Mouse (Mus musculus) heart, embryonic 14.5 days (tissue): ENCODE measurements around the gene Cdc14a. TPM values are rescaled to one million over a fixed set of nuclear protein-coding genes. Genes with fewer than 3 reads are reported as not detected.

Experiments used
- ATAC-seq: fragments of 200-750 bp; cut with Nextera tagmentation; 2 replicates; pipeline ENCODE4 v1.8.0; 2017; ENCODE audit warnings: low read depth, moderate TSS enrichment; ENCODE audit not compliant: insufficient number of reproducible peaks, insufficient read depth, low FRiP score
- H3K27ac ChIP-seq, 2 experiments: fragments of 200-500 bp in 1 of 2; fragments of 300-500 bp in 1 of 2; sonication (generic) in 1 of 2; replicated peaks in 1 of 2; 2 replicates each; pipeline ENCODE4 v1.5.1; 2012 to 2014; ENCODE audit warnings: low read depth in 2 of 2, low read length in 2 of 2, control low read depth in 1 of 2, mild to moderate bottlenecking in 1 of 2, mixed read lengths in 1 of 2; ENCODE audit not compliant: control insufficient read depth in 1 of 2, insufficient read depth in 1 of 2
- H3K27me3 ChIP-seq: fragments of 300-500 bp; sonication (generic); 2 replicates; pipeline ENCODE4 v1.6.1; 2014; ENCODE audit warnings: mild to moderate bottlenecking, low read length, control low read depth; ENCODE audit not compliant: control insufficient read depth, insufficient read depth
- H3K36me3 ChIP-seq: fragments of 300-500 bp; sonication (generic); 2 replicates; pipeline ENCODE4 v1.6.1; 2014; ENCODE audit warnings: mild to moderate bottlenecking, control low read depth, low read length, mixed read lengths; ENCODE audit not compliant: control insufficient read depth, insufficient read depth
- H3K4me1 ChIP-seq, 2 experiments: fragments of 200-500 bp in 1 of 2; fragments of 300-500 bp in 1 of 2; sonication (generic) in 1 of 2; 2 replicates each; pipeline ENCODE4 v1.6.1; 2012 to 2014; ENCODE audit warnings: low read length in 2 of 2, control low read depth in 1 of 2, mixed read lengths in 1 of 2; ENCODE audit not compliant: control insufficient read depth in 2 of 2, insufficient read depth in 2 of 2
- H3K4me2 ChIP-seq: fragments of 300-500 bp; sonication (generic); 2 replicates; pipeline ENCODE4 v1.6.1; 2014; ENCODE audit warnings: mild to moderate bottlenecking, low read length
- H3K4me3 ChIP-seq, 2 experiments: fragments of 200-500 bp in 1 of 2; fragments of 300-500 bp in 1 of 2; sonication (generic) in 1 of 2; 2 replicates each; pipeline ENCODE4 v1.5.1; 2012 to 2014; ENCODE audit warnings: low read length in 2 of 2, mild to moderate bottlenecking in 2 of 2, control low read depth in 1 of 2, low read depth in 1 of 2, moderate library complexity in 1 of 2; ENCODE audit not compliant: control insufficient read depth in 1 of 2, insufficient read depth in 1 of 2
- H3K9ac ChIP-seq: fragments of 300-500 bp; sonication (generic); 2 replicates; pipeline ENCODE4 v1.6.1; 2014; ENCODE audit warnings: mild to moderate bottlenecking, low read length
- H3K9me3 ChIP-seq: fragments of 300-500 bp; sonication (generic); 2 replicates; pipeline ENCODE4 v1.6.1; 2016; ENCODE audit warnings: low read length, control low read depth; ENCODE audit not compliant: control insufficient read depth
- WGBS: fragments of 180-500 bp; shearing (Covaris S2); extraction: QIAGEN DNeasy Blood & Tissue Kit; methylation state at CpG from one replicate; pipeline ENCODE4 v1.1.7; 2014; 5-methylcytosine and 5-hydroxymethylcytosine counted together
- polyA plus RNA-seq: library from polyadenylated mRNA; unstranded; fragments of >200 nt; fragmentation: Nextera tagmentation; extraction: Ambion mirVana; gene quantifications from 2 replicates; pipeline ENCODE4 v1.2.1, GENCODE M21; 2014

The Cdc14a gene
- polyA plus RNA-seq, 1 experiment from 2014 or later, result 4.9 TPM

GRCm38 (mm10) chr3:116329023-116329762 is 94.6 kb downstream of the Cdc14a start:
- no peaks in the 10 kb centered on the region for H3K27me3 ChIP-seq
- peaks cover 0 to 2% of the 10 kb centered on the region in 2 experiments; a peak in 2 of 4 replicates for H3K4me1 ChIP-seq
- 82% methylated on average over 18 of the region's 18 CpGs for WGBS
- no peak overlapping the region for H3K4me2 ChIP-seq
- H3K9me3 ChIP-seq, result no peaks in the 10 kb centered on the region
- ATAC-seq, result no peak
- H3K36me3 ChIP-seq, result peaks cover 9% of the 10 kb centered on the region
- no peak overlapping the region for H3K9ac ChIP-seq
- no peak overlapping the region for H3K4me3 ChIP-seq
- H3K27ac ChIP-seq, result no peak overlapping the region

DNA sequence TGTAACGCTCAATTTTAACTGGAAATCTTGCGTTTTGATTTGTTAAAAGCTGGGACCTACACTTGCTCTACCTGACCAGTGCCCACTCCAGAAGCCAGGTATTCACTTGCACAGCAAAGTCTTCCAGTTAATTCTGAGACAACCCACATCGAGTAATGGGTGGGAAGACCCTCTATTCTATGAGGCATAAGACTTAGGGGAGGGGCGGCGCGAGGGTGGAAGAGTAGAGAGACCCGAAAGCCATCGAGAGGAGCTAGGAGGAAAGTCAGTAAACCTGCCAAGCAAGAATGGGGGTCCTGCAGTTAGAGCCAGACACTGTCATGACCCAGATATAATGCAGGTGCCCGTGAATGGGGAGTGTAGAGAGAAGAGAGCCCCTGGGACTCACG is 96.2 kb downstream of the Cdc14a start:
- ATAC-seq, result no peak
- Histone ChIP-seq H3K9ac (no peak overlapping the region), H3K36me3 (peaks cover 9% of the 10 kb centered on the region)

GRCm38 (mm10) chr3:116327001-116327615 is 96.7 kb downstream of the Cdc14a start:
- Histone ChIP-seq H3K4me2 (peak overlapping the region; percentile 66), H3K9ac (0 out of 2 replicates have a peak overlapping the region, but pooled peaks have one; percentile 5), H3K9me3 (no peaks in the 10 kb centered on the region), H3K27ac (no peak overlapping the region), H3K4me1 (peaks cover 0 to 2% of the 10 kb centered on the region in 2 experiments; a peak in 2 of 4 replicates), H3K27me3 (no peaks in the 10 kb centered on the region), H3K4me3 (peak overlapping the region; percentile 23 to 24; a peak in 3 of 4 replicates), H3K36me3 (peaks cover 9% of the 10 kb centered on the region)
- no peak for ATAC-seq
- 9% methylated on average over 23 of the region's 23 CpGs for WGBS

More for the DNA sequence above, 96.2 kb downstream of the Cdc14a start:
- 42% methylated on average over 10 of the region's 10 CpGs for WGBS
- no peak overlapping the region for H3K27ac ChIP-seq
- H3K9me3 ChIP-seq, result no peaks in the 10 kb centered on the region
- peak overlapping the region; percentile 66 for H3K4me2 ChIP-seq
- H3K27me3 ChIP-seq, result no peaks in the 10 kb centered on the region
- no peak overlapping the region for H3K4me3 ChIP-seq
- H3K4me1 ChIP-seq, result peaks cover 0 to 2% of the 10 kb centered on the region in 2 experiments; a peak in 2 of 4 replicates

DNA sequence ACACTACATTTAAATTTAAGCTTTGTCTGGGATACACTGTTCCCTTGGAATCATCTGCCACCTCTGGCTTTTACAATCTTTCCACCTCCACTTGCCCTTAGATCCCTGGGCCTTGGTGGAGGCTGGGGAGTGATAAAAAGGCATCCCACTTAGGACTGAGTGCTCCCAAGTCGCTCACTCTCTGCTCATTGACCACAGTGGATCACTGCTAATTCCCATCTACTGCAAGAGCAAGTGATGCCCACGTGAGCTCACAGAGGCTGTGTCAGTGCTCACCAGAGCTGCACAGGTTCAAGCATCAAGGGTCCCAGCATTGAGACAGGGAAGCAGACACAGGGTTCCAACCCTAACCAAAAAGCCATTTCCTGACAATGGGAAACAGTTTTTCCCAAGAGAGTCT is 98.3 kb downstream of the Cdc14a start:
- Histone ChIP-seq H3K4me1 (peaks cover 0 to 2% of the 10 kb centered on the region in 2 experiments; a peak in 2 of 4 replicates), H3K27me3 (no peaks in the 10 kb centered on the region), H3K36me3 (peaks cover 9% of the 10 kb centered on the region), H3K4me2 (no peak overlapping the region), H3K4me3 (no peak overlapping the region), H3K9ac (no peak overlapping the region), H3K9me3 (no peaks in the 10 kb centered on the region), H3K27ac (no peak overlapping the region)
- WGBS, result 84% methylated on average over 2 of the region's 2 CpGs
- ATAC-seq, result no peak

DNA sequence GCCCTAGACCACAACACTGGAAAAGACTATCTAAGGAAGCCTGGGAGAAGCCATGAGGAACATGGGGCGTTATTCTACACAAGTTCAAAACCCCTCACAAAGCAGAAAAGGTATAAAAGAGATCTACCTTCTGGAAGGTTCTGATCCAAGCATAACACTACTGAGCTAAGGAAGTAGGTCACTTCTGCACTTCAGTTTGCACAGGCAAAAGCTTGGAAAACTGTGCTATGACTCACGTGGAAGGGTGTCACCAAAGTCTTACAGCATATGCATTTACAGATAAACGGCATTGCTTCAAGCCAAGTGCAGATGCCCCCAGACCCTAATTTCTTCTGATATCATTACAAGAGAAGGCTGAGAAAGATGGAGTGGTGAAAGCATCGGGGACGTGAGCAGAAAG is 104.1 kb downstream of the Cdc14a start:
- Histone ChIP-seq H3K9me3 (no peaks in the 10 kb centered on the region), H3K4me2 (no peak overlapping the region), H3K4me3 (no peak overlapping the region), H3K27me3 (no peaks in the 10 kb centered on the region), H3K27ac (no peak overlapping the region), H3K36me3 (no peaks in the 10 kb centered on the region), H3K9ac (no peak overlapping the region), H3K4me1 (no peaks in the 10 kb centered on the region)
- WGBS, result 89% methylated on average over 5 of the region's 5 CpGs
- no peak for ATAC-seq

GRCm38 (mm10) chr3:116311838-116312237 is 112.0 kb downstream of the Cdc14a start:
- H3K4me2 ChIP-seq, result no peak overlapping the region
- H3K9ac ChIP-seq, result no peak overlapping the region
- no peak overlapping the region for H3K4me3 ChIP-seq
- 88% methylated on average over 4 of the region's 4 CpGs for WGBS
- no peak overlapping the region for H3K27ac ChIP-seq
- H3K4me1 ChIP-seq, result peaks cover 4 to 9% of the 10 kb centered on the region in 2 experiments
- H3K27me3 ChIP-seq, result no peaks in the 10 kb centered on the region
- peaks cover 9% of the 10 kb centered on the region for H3K36me3 ChIP-seq
- no peaks in the 10 kb centered on the region for H3K9me3 ChIP-seq
- ATAC-seq, result no peak

DNA sequence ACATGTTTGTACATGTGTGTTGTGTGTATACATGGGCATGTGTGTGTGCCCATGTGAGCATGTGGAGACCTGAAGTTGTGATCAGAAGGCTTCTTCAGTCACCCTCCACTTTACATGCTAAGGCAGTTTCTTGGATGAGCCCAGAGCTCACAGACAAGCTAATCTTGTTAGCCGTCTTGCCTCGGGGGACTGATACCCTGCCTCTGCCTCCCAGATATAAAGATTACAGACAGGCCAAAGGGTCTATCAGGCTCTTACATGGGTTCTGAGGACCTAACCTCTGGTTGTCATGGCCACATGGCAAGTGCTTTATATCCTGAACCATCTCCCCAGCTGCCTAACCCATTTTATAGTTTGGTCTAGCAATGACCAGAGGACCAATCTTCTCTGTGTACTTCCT is 112.7 kb downstream of the Cdc14a start:
- H3K9ac ChIP-seq, result no peak overlapping the region
- no peaks in the 10 kb centered on the region for H3K27me3 ChIP-seq
- no peak overlapping the region for H3K4me3 ChIP-seq
- H3K9me3 ChIP-seq, result no peaks in the 10 kb centered on the region
- peaks cover 9% of the 10 kb centered on the region for H3K36me3 ChIP-seq
- H3K4me2 ChIP-seq, result no peak overlapping the region
- WGBS, result 83% methylated on average over 2 of the region's 2 CpGs
- ATAC-seq, result no peak
- H3K27ac ChIP-seq, result no peak overlapping the region
- H3K4me1 ChIP-seq, result peaks cover 4 to 9% of the 10 kb centered on the region in 2 experiments
